Mouse (Mus musculus) cerebellum, adult 11 months (tissue): ENCODE measurements around the gene Gm3476.
"Not testable (repeated sequence)": the region's sequence is repeated elsewhere in the genome, so short reads cannot be mapped to it uniquely, and the experiment has no call there.

Experiments
- DNase-seq: peaks from one replicate; pipeline ENCODE4 v3.0.0; 2022

The Gm3476 gene

GRCm38 (mm10) chr14:6125707-6126106 lies at the start of gene Gm3476:
TSS of gene Gm3476 (minus strand) at chr14:6125807.
- DNase-seq = not testable (repeated sequence)

GRCm38 (mm10) chr14:6163538-6163937 lies 37.9 kb upstream of the Gm3476 start:
- DNase-seq = not testable (repeated sequence)

GRCm38 (mm10) chr14:6161085-6161484 lies 35.5 kb upstream of the Gm3476 start:
- DNase-seq = not testable (repeated sequence)

GRCm38 (mm10) chr14:6108272-6108925 lies 17.2 kb downstream of the Gm3476 start, which contains the start of gene Gm3468:
TSS of gene Gm3468 (minus strand) at chr14:6108665.
- not testable (repeated sequence) for DNase-seq

GRCm38 (mm10) chr14:6107500-6107899 lies 18.1 kb downstream of the Gm3476 start:
- DNase-seq = not testable (repeated sequence)

GRCm38 (mm10) chr14:6093842-6094241 lies 31.8 kb downstream of the Gm3476 start, which contains the start of gene Gm8206:
TSS of gene Gm8206 (minus strand) at chr14:6093942.
- not testable (repeated sequence) for DNase-seq

- DNase-seq = not testable (repeated sequence)
These were observed 67.4 kb downstream of the Gm3476 start, which contains the start of gene Gm6337 for GRCm38 (mm10) chr14:6058167-6058566. TSS of gene Gm6337 (minus strand) at chr14:6058267.
